Mouse (Mus musculus) bone marrow, adult 2 months (tissue): ENCODE measurements around the gene Svs3a.
"Not testable (repeated sequence)": the region's sequence is repeated elsewhere in the genome, so short reads cannot be mapped to it uniquely, and the experiment has no call there.

ENCODE experiments used
- CTCF ChIP-seq: fragments of 200-500 bp; IDR thresholded peaks from 2 replicates; pipeline ENCODE4 v1.5.1; 2011; ENCODE audit warnings: low read length, control low read depth; ENCODE audit not compliant: control insufficient read depth, insufficient read depth
- POLR2A ChIP-seq: fragments of 200-500 bp; IDR thresholded peaks from 2 replicates; pipeline ENCODE4 v1.6.1; 2011; ENCODE audit warnings: low read depth, mild to moderate bottlenecking, control low read depth, low read length, borderline replicate concordance; ENCODE audit not compliant: control insufficient read depth

- not testable (repeated sequence) for TF ChIP-seq CTCF, POLR2A
Measured at GRCm38 (mm10) chr2:164315460-164315859, 26.4 kb downstream of the Svs3a start.
